ENCODE assay signal across 11 mouse cellular contexts in genomic region chr16:45877171-45877570, GRCm38 (mm10).
DNase-seq lines count a peak whose midpoint lies in the region; ATAC-seq lines count a peak whose summit lies in the region.
"Had no signal": no experiment of that assay in that cellular context is flagged by ENCODE, and none has a peak within 500 bp of the region (broad histone marks: within the 10 kb centered on the region; RNA-seq: fewer than 3 reads in every experiment).

No protein-coding gene starts in this region.

- peak overlapping the region; percentile 57; the same call in 1 of the 2 replicates for H3K27ac ChIP-seq in kidney, embryonic 15.5 days
- H3K27ac ChIP-seq in hindbrain, embryonic 14.5 days = no peak overlapping the region
- H3K27ac ChIP-seq: hindbrain, embryonic 10.5 days; midbrain, embryonic 12.5 days had no signal

- DNase-seq in layer of hippocampus, adult 9-11 months = peak; percentile 21
- no peak for DNase-seq in layer of hippocampus, adult 9-10 months (ENCODE audit: low spot score)
- DNase-seq in gastrocnemius, adult 18-20 months (ENCODE audit: low spot score) = peak; percentile 18
- DNase-seq in lung, postnatal 4 days = peak; percentile 33 to 66
- DNase-seq in hindbrain, embryonic 14.5 days (ENCODE audit: low spot score) = no peak
- DNase-seq in spleen, postnatal 4 days (ENCODE audit: low spot score in 2 of 2) = no peak
- DNase-seq: adrenal gland, postnatal 25 days; cerebellum, postnatal 14 days had no signal

- 59% methylated on average over 5 of the region's 5 CpGs for WGBS in kidney, embryonic 15.5 days
- 89% methylated on average over 5 of the region's 5 CpGs for WGBS in hindbrain, embryonic 14.5 days

- peaks cover 9% of the 10 kb centered on the region for H3K4me1 ChIP-seq in kidney, embryonic 15.5 days
- H3K4me1 ChIP-seq in hindbrain, embryonic 14.5 days (replicated peaks; ENCODE audit: control insufficient read depth, insufficient read depth, low read length) = no peaks in the 10 kb centered on the region
- H3K4me1 ChIP-seq: hindbrain, embryonic 10.5 days; midbrain, embryonic 12.5 days had no signal

- no peak overlapping the region for H3K9ac ChIP-seq in kidney, embryonic 15.5 days
- H3K9ac ChIP-seq in hindbrain, embryonic 14.5 days = no peak overlapping the region
- H3K9ac ChIP-seq: midbrain, embryonic 12.5 days had no signal

- H3K4me2 ChIP-seq in kidney, embryonic 15.5 days = no peak overlapping the region
- no peak overlapping the region for H3K4me2 ChIP-seq in hindbrain, embryonic 14.5 days (replicated peaks)
- H3K4me2 ChIP-seq: midbrain, embryonic 12.5 days had no signal

- H3K36me3 ChIP-seq in kidney, embryonic 15.5 days = no peaks in the 10 kb centered on the region
- H3K36me3 ChIP-seq in hindbrain, embryonic 14.5 days (replicated peaks; ENCODE audit: control insufficient read depth, insufficient read depth) = no peaks in the 10 kb centered on the region
- H3K36me3 ChIP-seq: hindbrain, embryonic 10.5 days; midbrain, embryonic 12.5 days had no signal

- H3K9me3 ChIP-seq in kidney, embryonic 15.5 days (replicated peaks) = no peaks in the 10 kb centered on the region
- H3K9me3 ChIP-seq in hindbrain, embryonic 14.5 days (ENCODE audit: control insufficient read depth, low read length) = no peaks in the 10 kb centered on the region
- H3K9me3 ChIP-seq: hindbrain, embryonic 10.5 days; midbrain, embryonic 12.5 days had no signal

- H3K27me3 ChIP-seq in kidney, embryonic 15.5 days = no peaks in the 10 kb centered on the region
- no peaks in the 10 kb centered on the region for H3K27me3 ChIP-seq in hindbrain, embryonic 14.5 days (ENCODE audit: control insufficient read depth, insufficient read depth, low read length)
- H3K27me3 ChIP-seq: midbrain, embryonic 12.5 days had no signal

- no peak overlapping the region for H3K4me3 ChIP-seq in kidney, embryonic 15.5 days (replicated peaks)
- H3K4me3 ChIP-seq in hindbrain, embryonic 14.5 days (replicated peaks; ENCODE audit: low read length) = no peak overlapping the region
- H3K4me3 ChIP-seq: hindbrain, embryonic 10.5 days; midbrain, embryonic 12.5 days had no signal

- peak; percentile 71 for ATAC-seq in kidney, embryonic 15.5 days (replicated peaks; ENCODE audit: low FRiP score)
- ATAC-seq in hindbrain, embryonic 14.5 days (ENCODE audit: low FRiP score) = no peak

Comparison
In these comparisons a context has a peak if more than half of its experiments do, and no peak if none do; other contexts are left out.
1. DNase-seq: peak in layer of hippocampus, adult 9-11 months (single experiment), gastrocnemius, adult 18-20 months (single experiment) and lung, postnatal 4 days (2 of 2); none in layer of hippocampus, adult 9-10 months (single experiment), hindbrain, embryonic 14.5 days (single experiment) and spleen, postnatal 4 days (0 of 2).